Mouse (Mus musculus) ES-Bruce4 (cell line): Measurements from ENCODE around the gene Pgam5. TPM values are rescaled to one million over a fixed set of nuclear protein-coding genes. Genes with fewer than 3 reads are reported as not detected.

ENCODE experiments used
- H3K27ac ChIP-seq: 2 replicates; pipeline ENCODE4 v1.5.1; 2012; ENCODE audit warnings: low read length, inconsistent platforms; ENCODE audit not compliant: insufficient read depth
- H3K27me3 ChIP-seq: 2 replicates; pipeline ENCODE4 v1.6.1; 2012; ENCODE audit warnings: mild to moderate bottlenecking, low read length, inconsistent platforms; ENCODE audit not compliant: control insufficient read depth, poor library complexity, insufficient read depth, severe bottlenecking
- H3K36me3 ChIP-seq: 2 replicates; pipeline ENCODE4 v1.6.1; 2012; ENCODE audit warnings: inconsistent platforms, mild to moderate bottlenecking, low read length, moderate library complexity; ENCODE audit not compliant: control insufficient read depth, poor library complexity, insufficient read depth, severe bottlenecking
- H3K4me1 ChIP-seq: one replicate; pipeline ENCODE4 v1.8.1; 2011; ENCODE audit warnings: low read length; ENCODE audit not compliant: control insufficient read depth, insufficient read depth
- H3K4me3 ChIP-seq: 2 replicates; pipeline ENCODE4 v1.5.1; 2011; ENCODE audit warnings: low read depth, mild to moderate bottlenecking, low read length
- H3K9ac ChIP-seq: 2 replicates; pipeline ENCODE4 v1.6.1; 2012; ENCODE audit warnings: low read depth, mild to moderate bottlenecking, inconsistent platforms; ENCODE audit not compliant: poor library complexity, severe bottlenecking
- H3K9me3 ChIP-seq: replicated peaks from 2 replicates; pipeline ENCODE4 v1.6.1; 2012; ENCODE audit warnings: mild to moderate bottlenecking, low read length, inconsistent platforms; ENCODE audit not compliant: control insufficient read depth, poor library complexity, insufficient read depth, severe bottlenecking
- CTCF ChIP-seq: IDR thresholded peaks from one replicate; pipeline ENCODE4 v1.8.1; 2011; ENCODE audit warnings: low read depth, low read length
- EP300 ChIP-seq: IDR thresholded peaks from 2 replicates; pipeline ENCODE4 v1.6.1; 2011; ENCODE audit warnings: low read depth, low read length; ENCODE audit not compliant: insufficient read depth
- POLR2A ChIP-seq: IDR thresholded peaks from one replicate; pipeline ENCODE4 v1.8.1; 2011; ENCODE audit warnings: low read length; ENCODE audit not compliant: insufficient read depth
- polyA plus RNA-seq: library from polyadenylated mRNA; stranded (reverse); fragments of >200 nt; gene quantifications from 2 replicates; pipeline ENCODE4 v1.2.4, GENCODE M21; 2011; ENCODE audit warnings: low read depth; ENCODE audit not compliant: missing spikeins, insufficient read depth, insufficient read length

The Pgam5 gene
- polyA plus RNA-seq, 1 experiment: 66.7 TPM

DNA sequence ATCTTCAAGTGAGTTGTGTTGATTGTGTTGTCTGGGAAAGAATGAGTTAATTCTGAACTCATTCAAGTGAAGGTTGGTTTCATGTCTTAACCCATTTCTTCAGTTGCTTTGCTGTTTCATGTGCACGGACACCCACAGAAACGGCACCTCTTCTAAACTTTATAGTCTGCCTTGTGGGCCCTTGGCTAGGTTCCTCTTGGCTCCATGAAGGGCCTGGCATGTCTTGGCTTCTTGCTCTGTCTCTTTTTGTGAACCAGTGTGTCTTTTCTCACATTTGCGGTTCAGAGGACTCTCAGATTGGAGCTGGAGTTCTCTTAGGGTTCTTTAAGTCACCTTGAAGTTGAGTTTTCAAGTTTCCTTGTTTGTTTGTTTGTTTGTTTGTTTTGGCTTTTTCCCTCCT lies 44.7 kb downstream of the Pgam5 start:
- H3K27ac ChIP-seq: no peak overlapping the region
- H3K27me3 ChIP-seq: 0 out of 2 replicates have a peak, but pooled peaks cover 2% of the 10 kb centered on the region
- 0 out of 2 replicates have a peak, but pooled peaks cover 2% of the 10 kb centered on the region for H3K9me3 ChIP-seq
- no peak overlapping the region for H3K9ac ChIP-seq
- no peak overlapping the region for H3K4me3 ChIP-seq
- H3K4me1 ChIP-seq: no peaks in the 10 kb centered on the region
- no peak for TF ChIP-seq POLR2A
- TF ChIP-seq CTCF: no peak
- no peak for TF ChIP-seq EP300
- H3K36me3 ChIP-seq: peaks cover 9% of the 10 kb centered on the region

DNA sequence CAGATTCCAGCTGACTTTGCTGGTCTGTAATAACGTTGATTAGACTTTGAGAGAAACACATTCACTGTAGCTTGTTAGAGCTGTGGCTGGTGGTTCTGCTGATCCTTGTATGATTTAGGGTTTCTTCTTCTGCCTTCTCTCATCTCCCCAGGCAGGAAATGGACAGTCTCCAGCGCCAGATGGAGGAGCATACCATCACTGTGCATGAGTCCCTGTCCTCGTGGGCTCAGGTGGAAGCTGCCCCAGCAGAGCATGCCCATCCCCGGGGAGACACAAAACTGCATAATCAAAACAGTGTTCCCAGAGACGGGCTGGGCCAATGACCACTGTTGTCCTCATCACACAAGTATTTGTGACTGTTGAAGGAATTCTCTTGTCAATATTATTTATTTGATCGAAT lies 47.0 kb downstream of the Pgam5 start:
- H3K27ac ChIP-seq: no peak overlapping the region
- 0 out of 2 replicates have a peak, but pooled peaks cover 2% of the 10 kb centered on the region for H3K27me3 ChIP-seq
- 0 out of 2 replicates have a peak, but pooled peaks cover 2% of the 10 kb centered on the region for H3K9me3 ChIP-seq
- H3K4me1 ChIP-seq: no peaks in the 10 kb centered on the region
- TF ChIP-seq CTCF: no peak
- no peak for TF ChIP-seq POLR2A
- no peak overlapping the region for H3K4me3 ChIP-seq
- H3K9ac ChIP-seq: no peak overlapping the region
- H3K36me3 ChIP-seq: peaks cover 16% of the 10 kb centered on the region

DNA sequence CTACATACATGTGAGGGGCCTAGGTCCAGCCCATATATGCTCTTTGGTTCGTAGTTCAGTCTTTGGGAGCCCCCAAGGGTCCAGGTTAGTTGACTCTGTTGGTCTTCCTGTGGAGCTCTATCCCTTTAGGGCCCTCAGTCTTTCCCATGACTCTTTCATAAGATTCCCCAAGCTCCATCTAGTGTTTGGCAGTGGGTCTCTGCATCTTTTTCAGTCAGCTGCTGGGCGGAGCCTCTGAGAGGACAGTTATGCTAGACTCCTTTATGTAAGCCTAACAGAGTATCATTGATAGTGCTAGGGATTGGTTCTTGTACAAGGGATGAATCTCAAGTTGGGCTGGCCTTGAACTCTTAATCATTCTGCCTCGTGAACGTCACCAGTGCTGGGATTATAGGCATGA lies 49.4 kb downstream of the Pgam5 start:
- no peak for TF ChIP-seq EP300
- no peak for TF ChIP-seq POLR2A
- no peak for TF ChIP-seq CTCF
- Histone ChIP-seq H3K9me3 (no peaks in the 10 kb centered on the region), H3K36me3 (peaks cover 26% of the 10 kb centered on the region), H3K27me3 (0 out of 2 replicates have a peak, but pooled peaks cover 2% of the 10 kb centered on the region), H3K27ac (no peak overlapping the region), H3K4me3 (no peak overlapping the region), H3K4me1 (no peaks in the 10 kb centered on the region), H3K9ac (no peak overlapping the region)

DNA sequence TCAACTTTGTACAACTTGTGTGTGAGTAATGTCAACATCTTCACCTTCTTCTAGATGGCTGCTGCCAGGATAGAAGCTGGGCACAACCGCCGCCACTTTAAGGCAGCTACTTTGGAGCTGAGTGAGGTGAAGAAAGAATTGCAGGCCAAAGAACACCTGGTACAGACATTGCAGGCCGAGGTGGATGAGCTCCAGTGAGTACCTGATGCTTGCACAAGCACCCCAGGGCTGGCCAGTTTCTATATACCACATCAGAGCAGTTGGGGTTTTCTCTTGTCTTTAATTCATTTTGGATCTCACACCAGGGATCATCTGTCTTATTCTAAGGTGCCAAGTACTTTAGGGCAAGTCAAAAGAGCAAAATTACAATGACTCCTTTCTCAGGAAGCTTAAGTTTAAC lies 52.9 kb downstream of the Pgam5 start:
- Histone ChIP-seq H3K4me3 (no peak overlapping the region), H3K4me1 (no peaks in the 10 kb centered on the region), H3K9me3 (no peaks in the 10 kb centered on the region), H3K9ac (no peak overlapping the region), H3K27ac (no peak overlapping the region), H3K36me3 (peaks cover 36% of the 10 kb centered on the region), H3K27me3 (no peaks in the 10 kb centered on the region)
- TF ChIP-seq EP300: no peak
- TF ChIP-seq POLR2A: no peak
- no peak for TF ChIP-seq CTCF

DNA sequence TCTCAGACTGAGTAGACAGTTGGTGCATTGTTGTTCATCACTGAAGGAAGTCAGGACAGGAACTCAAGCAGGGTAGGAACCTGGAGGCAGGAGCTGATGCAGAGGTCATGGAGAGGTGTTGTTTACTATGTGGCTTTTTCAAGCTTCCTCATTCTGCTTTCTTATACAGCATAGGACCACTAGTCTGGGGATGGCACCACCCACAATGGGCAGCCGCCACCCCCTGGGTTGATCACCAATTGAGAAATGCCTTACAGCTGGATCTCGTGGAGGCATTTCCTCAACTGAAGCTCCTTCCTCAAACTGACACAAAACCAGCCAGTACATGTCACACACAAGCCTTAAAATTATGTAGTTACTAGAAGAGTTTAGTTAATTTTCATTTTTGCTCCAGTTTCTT lies 58.4 kb downstream of the Pgam5 start:
- Histone ChIP-seq H3K36me3 (peaks cover 32% of the 10 kb centered on the region), H3K27me3 (no peaks in the 10 kb centered on the region), H3K9ac (no peak overlapping the region), H3K27ac (no peak overlapping the region), H3K4me3 (no peak overlapping the region), H3K9me3 (no peaks in the 10 kb centered on the region), H3K4me1 (no peaks in the 10 kb centered on the region)
- TF ChIP-seq CTCF: no peak
- no peak for TF ChIP-seq POLR2A
- no peak for TF ChIP-seq EP300

Other genes with a start within 250 kb of the Pgam5 start
- gene Gm17655, start 197.4 kb downstream of the Pgam5 start, polyA plus RNA-seq: 18.2 and 21.5 TPM in 2 replicates
- 13.5 and 16.9 TPM in 2 replicates for gene Gm35315, start 175.5 kb downstream of the Pgam5 start, polyA plus RNA-seq
- gene Plcxd1, start 169.9 kb downstream of the Pgam5 start, polyA plus RNA-seq: 2.9 and 6.4 TPM in 2 replicates
- gene Gtpbp6, start 161.7 kb downstream of the Pgam5 start, polyA plus RNA-seq: 29.7 and 38.7 TPM in 2 replicates
- 8.5 and 9.8 TPM in 2 replicates for gene Zfp605, start 159.8 kb downstream of the Pgam5 start, polyA plus RNA-seq
- 62.5 and 63.6 TPM in 2 replicates for gene Chfr, start 134.1 kb downstream of the Pgam5 start, polyA plus RNA-seq
- 22.7 and 27.7 TPM in 2 replicates for gene Golga3, start 93.2 kb downstream of the Pgam5 start, polyA plus RNA-seq
- gene Ankle2, start 38.9 kb downstream of the Pgam5 start, polyA plus RNA-seq: 52.3 and 58.4 TPM in 2 replicates
- 10.5 and 14.5 TPM in 2 replicates for gene Pxmp2, start 16.3 kb upstream of the Pgam5 start, polyA plus RNA-seq
- 80.9 and 81.8 TPM in 2 replicates for gene Pole, start 16.4 kb upstream of the Pgam5 start, polyA plus RNA-seq
- 0.58 and 1.2 TPM in 2 replicates for gene P2rx2, start 73.3 kb upstream of the Pgam5 start, polyA plus RNA-seq
- not detected in 2 replicates for gene Lrcol1, start 74.8 kb upstream of the Pgam5 start, polyA plus RNA-seq
- 51.7 and 65.7 TPM in 2 replicates for gene Fbrsl1, start 178.6 kb upstream of the Pgam5 start, polyA plus RNA-seq